Mouse (Mus musculus): ENCODE results near the gene Fam69a. TPM values are rescaled to one million over a fixed set of nuclear protein-coding genes. Genes with fewer than 3 reads are reported as not detected.
A peak's percentile ranks its signal among the peaks of the same experiment; 100 is the strongest.

Fam69a gene
- polyA plus RNA-seq, 1 experiment from 2014 or later, result 22.9 TPM

DNA sequence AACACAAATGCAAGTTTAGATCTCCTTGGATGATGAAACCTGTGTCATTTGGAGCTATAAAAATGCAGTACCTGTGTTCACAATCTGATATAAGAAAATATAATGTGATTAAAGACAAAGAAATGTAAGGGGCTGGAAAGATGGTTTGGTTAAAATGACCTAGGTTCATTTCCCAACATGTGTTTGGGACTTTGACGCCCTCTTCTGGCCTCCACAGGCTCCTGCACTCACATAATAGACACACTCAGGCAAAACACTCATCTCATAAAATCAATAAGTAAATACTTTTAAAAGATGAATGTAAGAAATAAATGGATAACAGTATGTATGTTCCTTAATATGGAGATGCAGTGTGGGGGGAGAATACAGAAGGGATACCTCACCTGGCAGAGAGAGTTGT, 109.8 kb downstream of the Fam69a start:
- Histone ChIP-seq H3K36me3 (ENCODE audit: control insufficient read depth, insufficient read depth, low read length) (no peaks in the 10 kb centered on the region), H3K9ac (ENCODE audit: low read length) (no peak overlapping the region), H3K9me3 (ENCODE audit: control insufficient read depth, low read length) (no peaks in the 10 kb centered on the region), H3K27me3 (ENCODE audit: control insufficient read depth, insufficient read depth, low read length) (no peaks in the 10 kb centered on the region), H3K4me2 (no peak overlapping the region), H3K27ac (ENCODE audit: low read depth, low read length) (no peak overlapping the region), H3K4me1 (ENCODE audit: control insufficient read depth, insufficient read depth, low read length) (no peaks in the 10 kb centered on the region), H3K4me3 (ENCODE audit: low read depth, low read length) (no peak overlapping the region)
- ATAC-seq (ENCODE audit: low FRiP score) (no peak), DNase-seq (ENCODE audit: low spot score, missing footprints) (no peak)
- WGBS, result 91% methylated on average over 1 of the region's 1 CpGs

DNA sequence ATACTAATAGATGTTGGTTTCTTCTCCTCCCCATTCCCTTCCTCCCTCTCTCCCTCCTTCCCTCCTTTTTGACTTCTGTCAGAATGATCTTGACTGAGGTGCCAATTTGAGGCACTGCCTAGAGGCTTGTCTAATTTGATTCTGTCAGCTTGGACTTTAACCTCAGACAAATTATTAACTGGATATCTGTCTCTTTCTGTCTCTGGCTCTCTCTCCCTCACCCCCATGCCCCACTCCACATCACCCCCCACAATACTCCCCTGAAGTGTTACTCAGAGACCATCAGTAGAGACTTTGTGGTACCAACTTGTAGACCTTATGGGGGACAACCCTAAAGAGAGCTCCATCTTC, 111.6 kb downstream of the Fam69a start:
- H3K9ac ChIP-seq (ENCODE audit: low read length), result no peak overlapping the region
- no peaks in the 10 kb centered on the region for H3K36me3 ChIP-seq (ENCODE audit: control insufficient read depth, insufficient read depth, low read length)
- H3K4me2 ChIP-seq, result no peak overlapping the region
- H3K9me3 ChIP-seq (ENCODE audit: control insufficient read depth, low read length), result no peaks in the 10 kb centered on the region
- H3K27me3 ChIP-seq (ENCODE audit: control insufficient read depth, insufficient read depth, low read length), result no peaks in the 10 kb centered on the region; the same call in 1 of the 2 replicates
- no peaks in the 10 kb centered on the region for H3K4me1 ChIP-seq (ENCODE audit: control insufficient read depth, insufficient read depth, low read length)
- ATAC-seq (ENCODE audit: low FRiP score) (no peak), DNase-seq (ENCODE audit: low spot score, missing footprints) (no peak)
- no peak overlapping the region for H3K27ac ChIP-seq (ENCODE audit: low read depth, low read length)
- no peak overlapping the region for H3K4me3 ChIP-seq (ENCODE audit: low read depth, low read length)

DNA sequence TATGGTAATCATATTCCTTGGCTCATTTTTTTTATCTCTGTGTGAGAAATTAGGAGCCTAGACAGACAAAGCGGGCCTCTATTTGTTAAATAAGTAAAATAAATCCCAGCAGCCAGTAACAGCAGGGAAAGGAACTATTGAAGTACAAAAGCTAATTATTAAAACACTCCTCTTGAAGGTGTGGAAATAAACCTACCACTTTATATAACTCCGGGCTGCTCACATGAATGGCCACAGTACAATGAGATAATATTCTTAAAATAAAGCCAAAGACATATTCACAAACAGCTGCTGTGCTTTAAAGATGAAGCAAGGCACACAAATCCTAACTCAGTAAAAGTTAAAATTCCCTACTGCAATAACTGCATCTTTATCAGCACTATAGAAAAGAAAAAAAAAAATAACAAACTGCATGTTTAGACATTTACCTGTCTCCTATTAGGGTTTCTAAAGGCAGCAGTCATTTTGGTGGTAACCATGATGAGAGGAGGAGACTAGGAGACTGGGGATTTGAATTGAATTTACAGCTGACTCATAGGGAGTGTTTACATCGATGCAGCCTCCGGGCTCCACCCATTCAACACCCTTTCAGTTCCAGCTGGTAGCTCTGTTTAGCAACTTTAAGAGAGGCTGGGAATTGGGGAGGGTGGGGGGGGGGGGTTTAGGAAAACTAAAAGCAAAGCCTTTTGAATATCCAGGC, 112.2 kb downstream of the Fam69a start, which contains the start of gene Evi5:
Evi5 (minus strand) TSS at position 547 of the 700 bp plus-strand sequence.
- Histone ChIP-seq H3K27ac (ENCODE audit: low read depth, low read length) (no peak within 1 kb of the TSS), H3K36me3 (ENCODE audit: control insufficient read depth, insufficient read depth, low read length) (no peaks in the 10 kb centered on the region), H3K27me3 (ENCODE audit: control insufficient read depth, insufficient read depth, low read length) (no peaks in the 10 kb centered on the region; the same call in 1 of the 2 replicates), H3K9ac (ENCODE audit: low read length) (no peak within 1 kb of the TSS), H3K9me3 (ENCODE audit: control insufficient read depth, low read length) (no peaks in the 10 kb centered on the region), H3K4me3 (ENCODE audit: low read depth, low read length) (no peak within 1 kb of the TSS), H3K4me1 (ENCODE audit: control insufficient read depth, insufficient read depth, low read length) (no peaks in the 10 kb centered on the region), H3K4me2 (no peak within 1 kb of the TSS)
- 47% methylated on average over 4 of the region's 4 CpGs for WGBS
- ATAC-seq (ENCODE audit: low FRiP score) (no peak), DNase-seq (ENCODE audit: low spot score, missing footprints) (no peak)

DNA sequence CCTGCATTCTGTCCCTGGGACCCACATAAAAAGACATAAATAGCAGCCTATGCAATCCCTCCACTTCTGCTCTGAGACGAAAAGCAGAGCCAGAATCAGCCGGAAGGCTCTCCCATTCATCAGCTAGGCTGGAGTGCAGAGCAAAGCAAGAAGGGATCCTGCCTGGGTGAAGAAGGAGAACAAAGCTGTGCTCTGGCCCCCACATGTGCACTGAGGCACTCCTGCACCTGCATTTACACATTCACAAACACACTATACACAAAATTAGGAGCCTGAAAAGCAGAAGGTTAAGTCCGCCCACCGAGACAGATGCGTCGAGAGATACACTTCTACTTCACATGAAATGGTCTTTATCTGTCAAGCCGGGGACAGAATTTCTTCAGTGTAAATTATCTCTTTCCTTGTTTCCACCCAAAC, 113.0 kb downstream of the Fam69a start:
- no peaks in the 10 kb centered on the region; the same call in 1 of the 2 replicates for H3K27me3 ChIP-seq (ENCODE audit: control insufficient read depth, insufficient read depth, low read length)
- ATAC-seq (ENCODE audit: low FRiP score) (no peak), DNase-seq (ENCODE audit: low spot score, missing footprints) (no peak)
- H3K4me3 ChIP-seq (ENCODE audit: low read depth, low read length), result no peak overlapping the region
- no peaks in the 10 kb centered on the region for H3K9me3 ChIP-seq (ENCODE audit: control insufficient read depth, low read length)
- H3K9ac ChIP-seq (ENCODE audit: low read length), result no peak overlapping the region
- no peaks in the 10 kb centered on the region for H3K36me3 ChIP-seq (ENCODE audit: control insufficient read depth, insufficient read depth, low read length)
- WGBS, result 78% methylated on average over 7 of the region's 7 CpGs
- no peak overlapping the region; the same call in 1 of the 2 replicates for H3K27ac ChIP-seq (ENCODE audit: low read depth, low read length)
- H3K4me1 ChIP-seq (ENCODE audit: control insufficient read depth, insufficient read depth, low read length), result no peaks in the 10 kb centered on the region
- H3K4me2 ChIP-seq, result no peak overlapping the region

DNA sequence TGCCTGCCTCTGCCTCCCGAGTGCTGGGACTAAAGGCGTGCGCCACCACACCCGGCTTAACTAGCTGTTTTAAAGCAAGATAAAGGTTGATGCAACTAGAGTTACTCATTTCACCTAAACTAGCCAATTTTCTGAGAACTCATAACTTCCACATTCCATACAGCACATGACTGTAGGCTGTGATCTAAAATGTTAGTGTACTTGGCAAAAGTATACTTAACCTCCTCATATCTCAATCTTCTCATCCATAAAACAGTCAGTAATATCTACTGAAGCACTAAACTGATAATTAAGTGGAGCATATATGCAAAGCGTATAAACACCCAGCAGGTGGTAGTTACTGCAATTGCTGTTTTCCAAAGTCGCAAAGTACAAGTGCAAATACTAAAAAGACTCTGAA, 113.6 kb downstream of the Fam69a start:
- H3K4me2 ChIP-seq, result no peak overlapping the region
- no peaks in the 10 kb centered on the region for H3K36me3 ChIP-seq (ENCODE audit: control insufficient read depth, insufficient read depth, low read length)
- no peaks in the 10 kb centered on the region for H3K9me3 ChIP-seq (ENCODE audit: control insufficient read depth, low read length)
- no peak overlapping the region; the same call in 1 of the 2 replicates for H3K27ac ChIP-seq (ENCODE audit: low read depth, low read length)
- 94% methylated on average over 6 of the region's 6 CpGs for whole genome bisulfite sequencing
- H3K4me3 ChIP-seq (ENCODE audit: low read depth, low read length), result no peak overlapping the region
- no peak overlapping the region for H3K9ac ChIP-seq (ENCODE audit: low read length)
- H3K4me1 ChIP-seq (ENCODE audit: control insufficient read depth, insufficient read depth, low read length), result no peaks in the 10 kb centered on the region
- no peak for DNase-seq (ENCODE audit: low spot score, missing footprints)
- no peak for ATAC-seq (ENCODE audit: low FRiP score)
- no peaks in the 10 kb centered on the region; the same call in 1 of the 2 replicates for H3K27me3 ChIP-seq (ENCODE audit: control insufficient read depth, insufficient read depth, low read length)

DNA sequence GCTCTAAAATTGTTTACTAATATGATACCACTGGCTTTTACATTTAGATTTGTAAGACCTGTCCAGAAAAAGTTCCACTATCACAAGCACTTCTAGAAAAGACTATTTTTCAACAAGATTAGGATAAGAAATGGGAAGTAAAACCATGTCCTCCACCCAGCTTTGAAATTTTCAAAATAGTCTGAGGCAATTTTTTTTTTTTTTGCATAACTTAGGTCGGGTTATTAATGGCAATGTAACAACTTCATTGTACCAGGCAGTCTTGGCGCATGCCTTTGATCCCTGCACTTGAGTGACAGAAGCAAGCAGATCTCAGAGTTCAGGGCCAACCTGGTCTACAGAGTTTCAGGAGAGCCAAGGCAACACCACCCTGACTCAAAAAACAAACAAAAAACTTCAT, 117.2 kb downstream of the Fam69a start:
- no peak overlapping the region for H3K4me3 ChIP-seq (ENCODE audit: low read depth, low read length)
- no peak for ATAC-seq (ENCODE audit: low FRiP score)
- WGBS, result 73% methylated on average over 2 of the region's 2 CpGs

DNA sequence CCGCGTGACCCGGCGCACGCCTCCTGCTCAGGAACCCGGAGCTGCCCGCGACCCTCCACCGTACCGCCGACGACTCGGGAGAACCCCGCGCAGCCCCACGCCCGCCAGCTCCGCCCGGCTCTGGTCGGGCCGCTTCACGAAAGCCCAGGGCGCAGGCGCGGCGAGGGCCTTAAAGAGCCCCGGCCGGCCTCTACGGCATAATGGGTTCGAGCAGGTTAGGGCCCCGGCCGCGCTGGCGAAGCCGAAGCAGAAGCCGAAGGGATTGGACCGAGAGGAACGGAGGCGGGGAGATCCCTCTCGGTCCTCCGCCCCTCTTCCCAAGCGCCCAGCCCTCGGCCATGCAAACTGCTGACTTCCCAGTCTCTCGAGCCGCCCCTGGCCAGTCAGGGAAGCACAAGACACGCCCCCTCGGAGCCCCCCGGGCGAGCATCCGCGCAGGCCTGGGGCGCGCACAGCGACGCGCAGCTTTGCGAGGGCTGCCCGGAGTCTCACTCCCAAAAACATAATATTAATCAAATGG, 117.9 kb downstream of the Fam69a start:
- no peaks in the 10 kb centered on the region for H3K36me3 ChIP-seq (ENCODE audit: control insufficient read depth, insufficient read depth, low read length)
- H3K9ac ChIP-seq (ENCODE audit: low read length), result peak overlapping the region; percentile 77
- peak overlapping the region; percentile 73 for H3K4me3 ChIP-seq (ENCODE audit: low read depth, low read length)
- WGBS, result under 1% methylated on average over 58 of the region's 58 CpGs
- peak overlapping the region; percentile 91 for H3K27ac ChIP-seq (ENCODE audit: low read depth, low read length)
- H3K4me1 ChIP-seq (ENCODE audit: control insufficient read depth, insufficient read depth, low read length), result 0 out of 2 replicates have a peak, but pooled peaks cover 2% of the 10 kb centered on the region
- peak; percentile 98 for DNase-seq (ENCODE audit: low spot score, missing footprints)
- H3K9me3 ChIP-seq (ENCODE audit: control insufficient read depth, low read length), result no peaks in the 10 kb centered on the region
- ATAC-seq (ENCODE audit: low FRiP score), result peak; percentile 99
- H3K4me2 ChIP-seq, result peak overlapping the region; percentile 72
- H3K27me3 ChIP-seq (ENCODE audit: control insufficient read depth, insufficient read depth, low read length), result no peaks in the 10 kb centered on the region; the same call in 1 of the 2 replicates

More for the DNA sequence above, 117.2 kb downstream of the Fam69a start:
- Histone ChIP-seq H3K4me1 (ENCODE audit: control insufficient read depth, insufficient read depth, low read length) (0 out of 2 replicates have a peak, but pooled peaks cover 2% of the 10 kb centered on the region), H3K4me2 (no peak overlapping the region), H3K9me3 (ENCODE audit: control insufficient read depth, low read length) (no peaks in the 10 kb centered on the region), H3K27ac (ENCODE audit: low read depth, low read length) (no peak overlapping the region), H3K36me3 (ENCODE audit: control insufficient read depth, insufficient read depth, low read length) (no peaks in the 10 kb centered on the region), H3K27me3 (ENCODE audit: control insufficient read depth, insufficient read depth, low read length) (no peaks in the 10 kb centered on the region; the same call in 1 of the 2 replicates), H3K9ac (ENCODE audit: low read length) (no peak overlapping the region)
- no peak for DNase-seq (ENCODE audit: low spot score, missing footprints)

DNA sequence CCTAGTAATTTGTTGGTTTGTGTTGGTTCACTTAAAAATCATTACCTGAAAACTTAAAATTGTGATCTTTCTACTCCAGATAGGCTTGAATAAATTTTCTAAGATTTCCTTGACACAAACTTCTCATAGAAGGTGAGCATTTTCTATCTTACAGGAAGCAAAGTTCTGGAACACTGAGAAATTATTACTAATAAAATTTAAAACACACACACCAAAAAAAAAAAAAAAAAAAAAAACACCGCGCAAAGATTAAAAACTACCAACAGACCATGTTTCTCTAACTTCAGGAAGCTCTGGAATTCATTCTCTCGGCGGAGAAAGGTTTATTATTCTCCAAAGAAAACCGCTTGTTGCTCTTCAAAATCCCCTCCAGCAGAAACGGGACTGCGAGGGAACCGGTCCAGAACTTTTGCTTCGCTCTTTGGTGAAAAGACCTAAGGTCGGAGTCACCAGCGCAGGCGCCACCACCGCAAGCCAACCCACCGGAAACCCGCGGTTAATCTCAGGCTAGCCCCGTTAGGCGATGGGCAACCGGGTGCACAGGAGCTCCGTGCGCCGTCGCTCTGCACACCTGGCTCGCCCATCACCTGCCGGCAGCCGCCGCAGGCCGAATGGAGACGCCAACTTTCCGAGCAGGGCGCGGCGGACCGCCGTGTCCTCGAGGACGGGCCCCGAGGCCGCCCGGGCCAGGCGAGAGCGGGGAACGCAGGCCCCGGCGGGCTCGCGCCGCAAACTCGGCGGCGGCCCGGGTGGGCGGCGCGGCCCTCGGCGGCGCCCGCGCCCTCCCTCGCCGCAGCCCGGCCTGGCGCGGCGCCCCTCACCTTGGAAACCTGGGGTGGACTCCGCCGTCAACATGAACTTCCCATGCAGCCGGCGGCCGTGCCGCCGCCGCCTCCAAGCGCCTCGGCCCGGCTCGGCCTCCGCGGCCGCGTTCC, 118.6 kb downstream of the Fam69a start:
- WGBS, result under 1% methylated on average over 76 of the region's 82 CpGs
- Histone ChIP-seq H3K9me3 (ENCODE audit: control insufficient read depth, low read length) (no peaks in the 10 kb centered on the region), H3K4me3 (ENCODE audit: low read depth, low read length) (peak overlapping the region; percentile 73), H3K36me3 (ENCODE audit: control insufficient read depth, insufficient read depth, low read length) (no peaks in the 10 kb centered on the region), H3K9ac (ENCODE audit: low read length) (peak overlapping the region; percentile 77), H3K27ac (ENCODE audit: low read depth, low read length) (peak overlapping the region; percentile 91), H3K4me2 (peak overlapping the region; percentile 72), H3K4me1 (ENCODE audit: control insufficient read depth, insufficient read depth, low read length) (0 out of 2 replicates have a peak, but pooled peaks cover 2% of the 10 kb centered on the region), H3K27me3 (ENCODE audit: control insufficient read depth, insufficient read depth, low read length) (no peaks in the 10 kb centered on the region; the same call in 1 of the 2 replicates)
- ATAC-seq (ENCODE audit: low FRiP score) (no peak; the same call in none of the 2 replicates), DNase-seq (ENCODE audit: low spot score, missing footprints) (peak; percentile 96)

All from midbrain, embryonic 11.5 days (tissue).